Mouse (Mus musculus) embryonic facial prominence, embryonic 13.5 days (tissue): Measurements from ENCODE around the gene Znrd1as. TPM values are rescaled to one million over a fixed set of nuclear protein-coding genes. Genes with fewer than 3 reads are reported as not detected.

Experiments
- ATAC-seq: fragments of 200-750 bp; cut with Nextera tagmentation; 2 replicates; pipeline ENCODE4 v1.8.0; 2017; ENCODE audit warnings: low read depth; ENCODE audit not compliant: insufficient number of reproducible peaks, insufficient read depth, low FRiP score, low TSS enrichment
- H3K27ac ChIP-seq: fragments of 300-500 bp; sonication (generic); 2 replicates; pipeline ENCODE4 v1.5.1; 2015; ENCODE audit warnings: moderate library complexity, mild to moderate bottlenecking, inconsistent platforms
- H3K27me3 ChIP-seq: fragments of 300-500 bp; sonication (generic); 2 replicates; pipeline ENCODE4 v1.6.1; 2015; ENCODE audit warnings: mild to moderate bottlenecking, inconsistent platforms
- H3K36me3 ChIP-seq: fragments of 300-500 bp; sonication (generic); 2 replicates; pipeline ENCODE4 v1.6.1; 2015; ENCODE audit warnings: mild to moderate bottlenecking, inconsistent platforms
- H3K4me1 ChIP-seq: fragments of 300-500 bp; sonication (generic); 2 replicates; pipeline ENCODE4 v1.6.1; 2015; ENCODE audit warnings: inconsistent platforms
- H3K4me2 ChIP-seq: fragments of 300-500 bp; sonication (generic); 2 replicates; pipeline ENCODE4 v1.6.1; 2015; ENCODE audit warnings: moderate library complexity, mild to moderate bottlenecking, inconsistent platforms
- H3K4me3 ChIP-seq: fragments of 300-500 bp; sonication (generic); 2 replicates; pipeline ENCODE4 v1.5.1; 2015; ENCODE audit warnings: mild to moderate bottlenecking, inconsistent platforms
- H3K9ac ChIP-seq: fragments of 300-500 bp; sonication (generic); 2 replicates; pipeline ENCODE4 v1.6.1; 2015; ENCODE audit warnings: mild to moderate bottlenecking, inconsistent platforms
- H3K9me3 ChIP-seq: fragments of 300-500 bp; sonication (generic); 2 replicates; pipeline ENCODE4 v1.6.1; 2016; ENCODE audit warnings: inconsistent platforms
- WGBS: fragments of 180-500 bp; shearing (Covaris S2); methylation state at CpG from one replicate; pipeline ENCODE4 v1.1.7; 2015; ENCODE audit warnings: mixed read lengths; 5-methylcytosine and 5-hydroxymethylcytosine counted together
- polyA plus RNA-seq: library from polyadenylated mRNA; unstranded; fragments of >200 nt; fragmentation: Nextera tagmentation; extraction: Ambion mirVana; gene quantifications from 2 replicates; pipeline ENCODE4 v1.2.1, GENCODE M21; 2015

The Znrd1as gene
- polyA plus RNA-seq, 1 experiment from 2014 or later = 4.9 TPM

- Histone ChIP-seq H3K4me3 (no peak overlapping the region), H3K9ac (no peak overlapping the region), H3K27ac (no peak overlapping the region), H3K9me3 (no peaks in the 10 kb centered on the region), H3K4me2 (no peak overlapping the region), H3K27me3 (peaks cover 6% of the 10 kb centered on the region), H3K4me1 (no peaks in the 10 kb centered on the region), H3K36me3 (no peaks in the 10 kb centered on the region)
- 78% methylated on average over 4 of the region's 4 CpGs for WGBS
- no peak for ATAC-seq
These were observed 27.3 kb upstream of the Znrd1as start for GRCm38 (mm10) chr17:36931130-36931529.

- Histone ChIP-seq H3K9ac (no peak overlapping the region), H3K27ac (no peak overlapping the region), H3K9me3 (no peaks in the 10 kb centered on the region), H3K27me3 (peaks cover 4% of the 10 kb centered on the region), H3K36me3 (no peaks in the 10 kb centered on the region), H3K4me3 (no peak overlapping the region), H3K4me2 (no peak overlapping the region), H3K4me1 (no peaks in the 10 kb centered on the region)
- WGBS = 69% methylated on average over 2 of the region's 2 CpGs
- ATAC-seq = no peak
These were observed 26.6 kb upstream of the Znrd1as start for GRCm38 (mm10) chr17:36931806-36932205.

- H3K4me2 ChIP-seq = no peak overlapping the region
- WGBS = 88% methylated on average over 2 of the region's 2 CpGs
- no peaks in the 10 kb centered on the region for H3K36me3 ChIP-seq
- H3K9me3 ChIP-seq = no peaks in the 10 kb centered on the region
- H3K27ac ChIP-seq = no peak overlapping the region
- no peak overlapping the region for H3K9ac ChIP-seq
- peaks cover 9% of the 10 kb centered on the region for H3K4me1 ChIP-seq
- peaks cover 50% of the 10 kb centered on the region for H3K27me3 ChIP-seq
- no peak for ATAC-seq
- H3K4me3 ChIP-seq = no peak overlapping the region
These were observed 20.3 kb upstream of the Znrd1as start for GRCm38 (mm10) chr17:36938056-36938455.

- 51% methylated on average over 10 of the region's 10 CpGs for WGBS
- Histone ChIP-seq H3K27me3 (peaks cover 83% of the 10 kb centered on the region), H3K4me2 (peak overlapping the region; percentile 75), H3K36me3 (no peaks in the 10 kb centered on the region), H3K9me3 (no peaks in the 10 kb centered on the region), H3K4me1 (peaks cover 18% of the 10 kb centered on the region), H3K9ac (no peak overlapping the region; the same call in 1 of the 2 replicates), H3K4me3 (peak overlapping the region; percentile 45), H3K27ac (no peak overlapping the region)
- ATAC-seq = peak; percentile 63; the same call in 1 of the 2 replicates
These were observed 16.0 kb upstream of the Znrd1as start for GRCm38 (mm10) chr17:36942391-36942790.

GRCm38 (mm10) chr17:36942791-36943471 lies 15.5 kb upstream of the Znrd1as start, which contains the start of gene Rnf39:
Gene Rnf39 (plus strand): TSS chr17:36942918.
- peaks cover 79% of the 10 kb centered on the region for H3K27me3 ChIP-seq

GRCm38 (mm10) chr17:36943691-36944090 lies 14.7 kb upstream of the Znrd1as start:
- no peak for ATAC-seq
- Histone ChIP-seq H3K4me3 (peak overlapping the region; percentile 45; the same call in 1 of the 2 replicates), H3K4me1 (peaks cover 23% of the 10 kb centered on the region), H3K9ac (peak overlapping the region; percentile 64; the same call in 1 of the 2 replicates), H3K4me2 (peak overlapping the region; percentile 75; the same call in 1 of the 2 replicates), H3K27me3 (peaks cover 81% of the 10 kb centered on the region), H3K36me3 (peaks cover 5% of the 10 kb centered on the region), H3K27ac (no peak overlapping the region), H3K9me3 (no peaks in the 10 kb centered on the region)
- 27% methylated on average over 5 of the region's 5 CpGs for WGBS

More at GRCm38 (mm10) chr17:36942791-36943471, 15.5 kb upstream of the Znrd1as start, which contains the start of gene Rnf39:
- 2% methylated on average over 59 of the region's 59 CpGs for WGBS
- Histone ChIP-seq H3K9ac (peak within 1 kb of the TSS; percentile 64), H3K36me3 (no peaks in the 10 kb centered on the region), H3K4me2 (peak within 1 kb of the TSS; percentile 75), H3K4me3 (peak within 1 kb of the TSS; percentile 45), H3K9me3 (no peaks in the 10 kb centered on the region), H3K27ac (no peak within 1 kb of the TSS), H3K4me1 (peaks cover 23% of the 10 kb centered on the region)
- no peak for ATAC-seq

GRCm38 (mm10) chr17:36944121-36944775 lies 14.1 kb upstream of the Znrd1as start:
- H3K4me2 ChIP-seq = no peak overlapping the region
- H3K4me3 ChIP-seq = no peak overlapping the region
- no peak for ATAC-seq

GRCm38 (mm10) chr17:36947051-36947819 lies 11.2 kb upstream of the Znrd1as start:
- H3K27me3 ChIP-seq = peaks cover 57% of the 10 kb centered on the region
- H3K36me3 ChIP-seq = peaks cover 17% of the 10 kb centered on the region
- 1% methylated on average over 61 of the region's 62 CpGs for WGBS
- peak overlapping the region; percentile 80 for H3K9ac ChIP-seq
- ATAC-seq = 0 out of 2 replicates have a peak, but pooled peaks have one; percentile 26
- H3K4me3 ChIP-seq = peak overlapping the region; percentile 57
- H3K9me3 ChIP-seq = no peaks in the 10 kb centered on the region
- peaks cover 34% of the 10 kb centered on the region for H3K4me1 ChIP-seq
- H3K27ac ChIP-seq = no peak overlapping the region; the same call in 1 of the 2 replicates
- peak overlapping the region; percentile 97 for H3K4me2 ChIP-seq

More at GRCm38 (mm10) chr17:36944121-36944775, 14.1 kb upstream of the Znrd1as start:
- WGBS = 17% methylated on average over 9 of the region's 9 CpGs
- H3K9me3 ChIP-seq = no peaks in the 10 kb centered on the region
- H3K4me1 ChIP-seq = peaks cover 23% of the 10 kb centered on the region
- no peak overlapping the region for H3K9ac ChIP-seq
- peaks cover 11% of the 10 kb centered on the region for H3K36me3 ChIP-seq
- peaks cover 80% of the 10 kb centered on the region for H3K27me3 ChIP-seq
- H3K27ac ChIP-seq = no peak overlapping the region

GRCm38 (mm10) chr17:36948286-36948685 lies 10.1 kb upstream of the Znrd1as start:
- no peak overlapping the region for H3K4me3 ChIP-seq
- peaks cover 24% of the 10 kb centered on the region for H3K4me1 ChIP-seq
- H3K36me3 ChIP-seq = peaks cover 20% of the 10 kb centered on the region
- H3K9ac ChIP-seq = no peak overlapping the region
- no peak overlapping the region; the same call in 1 of the 2 replicates for H3K4me2 ChIP-seq
- ATAC-seq = no peak
- H3K27ac ChIP-seq = no peak overlapping the region
- H3K9me3 ChIP-seq = no peaks in the 10 kb centered on the region
- peaks cover 46% of the 10 kb centered on the region for H3K27me3 ChIP-seq
- 90% methylated on average over 1 of the region's 1 CpGs for WGBS

- Histone ChIP-seq H3K9ac (no peak overlapping the region), H3K9me3 (no peaks in the 10 kb centered on the region), H3K4me2 (no peak overlapping the region), H3K4me3 (no peak overlapping the region), H3K27ac (no peak overlapping the region), H3K27me3 (peaks cover 37% of the 10 kb centered on the region), H3K4me1 (peaks cover 21% of the 10 kb centered on the region), H3K36me3 (peaks cover 26% of the 10 kb centered on the region)
- no peak for ATAC-seq
- WGBS = 96% methylated on average over 8 of the region's 8 CpGs
These were observed 9.1 kb upstream of the Znrd1as start for GRCm38 (mm10) chr17:36949265-36949664.
